Mouse (Mus musculus): ENCODE results near the gene Rnf166.
A peak's percentile ranks its signal among the peaks of the same experiment; 100 is the strongest.

Rnf166 gene

DNA sequence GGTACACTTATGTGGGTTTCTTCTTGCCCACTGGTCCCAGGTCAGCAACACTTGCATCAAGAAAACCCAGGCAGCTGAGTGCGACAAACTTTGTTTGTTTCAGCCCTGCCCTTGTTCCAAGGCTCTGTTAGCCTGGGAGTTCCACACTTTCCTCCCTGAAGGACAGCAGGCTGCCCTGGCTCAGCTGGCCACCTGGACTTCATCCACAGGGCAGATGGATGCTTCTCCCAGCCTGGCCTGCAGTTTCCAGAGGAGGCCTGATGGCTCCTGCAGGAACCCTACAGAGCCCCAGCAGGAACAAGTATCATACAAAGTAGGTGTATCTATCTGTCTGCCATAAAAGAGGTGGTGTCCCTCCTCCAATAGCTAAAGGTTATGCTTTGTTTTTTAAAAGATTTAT is 34.5 kb downstream of the Rnf166 start:
- DNase-seq (ENCODE audit: low spot score) = no peak

DNA sequence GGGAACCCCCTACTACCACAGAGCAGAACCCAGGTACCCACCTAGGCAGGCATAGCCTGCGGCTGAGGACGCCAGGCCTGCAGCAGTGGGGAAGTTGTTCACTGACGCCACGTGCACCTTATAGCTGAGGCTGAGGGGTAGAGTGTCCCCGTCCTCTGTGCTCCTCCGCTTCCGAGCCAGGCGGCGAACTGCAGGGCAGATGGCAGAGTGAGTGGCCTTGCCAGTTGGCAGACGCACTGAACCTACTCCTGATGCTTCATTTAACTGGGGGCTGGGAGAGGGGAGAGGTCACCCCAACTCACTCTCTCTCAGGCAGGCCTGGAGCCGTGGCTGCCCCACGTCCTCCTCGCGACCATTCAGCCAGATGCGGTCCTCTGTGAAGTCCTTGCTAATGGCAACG is 36.5 kb downstream of the Rnf166 start:
- DNase-seq (ENCODE audit: low spot score) = no peak

DNA sequence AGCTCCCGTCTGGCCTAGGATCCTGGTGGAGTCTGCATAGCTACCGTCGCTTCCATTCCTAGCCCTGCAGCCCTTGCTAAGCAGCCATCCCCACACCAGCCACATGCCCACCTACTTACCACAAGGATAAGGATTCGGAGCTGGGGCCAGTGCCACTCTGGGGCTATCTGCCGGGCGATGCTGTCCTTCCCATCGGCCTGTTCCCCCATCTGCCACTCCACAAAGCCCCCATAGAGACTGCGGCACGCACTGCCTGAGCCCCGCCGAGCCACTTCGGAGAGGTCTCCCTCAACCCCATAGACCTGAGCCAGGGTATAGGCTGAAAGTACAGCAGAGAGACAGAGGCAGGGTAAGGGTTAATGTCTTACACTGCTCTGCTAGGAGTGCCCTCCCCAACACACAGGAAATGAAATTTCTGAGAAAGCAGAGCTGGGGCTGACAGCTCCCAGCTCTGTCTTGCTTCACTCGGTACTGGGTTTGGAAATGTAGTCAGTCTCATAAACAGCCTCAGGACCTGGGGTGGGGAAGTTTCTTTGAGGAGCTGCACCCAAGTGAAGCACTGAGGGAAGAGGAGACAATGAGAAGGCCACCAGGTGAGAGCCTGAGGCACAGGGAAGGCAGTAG is 38.0 kb downstream of the Rnf166 start:
- no peak for DNase-seq (ENCODE audit: low spot score)

DNA sequence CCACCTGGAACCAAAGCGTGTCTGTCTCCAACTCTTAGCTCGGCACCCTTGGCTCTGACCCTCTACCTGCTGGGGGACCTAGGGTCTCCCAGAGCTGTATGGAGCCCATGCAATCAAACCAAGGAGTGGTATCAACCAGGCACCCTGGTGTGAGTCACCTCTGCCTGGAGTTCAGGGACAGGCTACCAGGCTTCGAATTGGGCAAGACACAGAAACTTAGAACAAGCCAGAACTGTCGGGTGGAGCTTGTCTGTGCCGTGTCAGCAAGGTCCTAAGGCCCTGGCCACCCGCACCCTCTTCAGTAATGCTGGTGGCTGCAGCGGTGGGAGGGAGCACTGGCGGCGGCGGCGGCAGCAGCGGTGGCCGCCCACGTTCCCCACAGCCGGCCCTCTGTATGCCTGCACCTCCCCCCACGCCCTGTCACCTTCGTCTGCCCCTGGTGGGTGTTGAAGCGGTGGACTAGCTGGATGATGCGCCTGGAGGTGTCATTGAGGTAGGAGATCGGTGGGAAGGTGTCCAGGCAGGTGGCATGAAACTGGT is 39.2 kb downstream of the Rnf166 start:
- DNase-seq (ENCODE audit: low spot score) = no peak

DNA sequence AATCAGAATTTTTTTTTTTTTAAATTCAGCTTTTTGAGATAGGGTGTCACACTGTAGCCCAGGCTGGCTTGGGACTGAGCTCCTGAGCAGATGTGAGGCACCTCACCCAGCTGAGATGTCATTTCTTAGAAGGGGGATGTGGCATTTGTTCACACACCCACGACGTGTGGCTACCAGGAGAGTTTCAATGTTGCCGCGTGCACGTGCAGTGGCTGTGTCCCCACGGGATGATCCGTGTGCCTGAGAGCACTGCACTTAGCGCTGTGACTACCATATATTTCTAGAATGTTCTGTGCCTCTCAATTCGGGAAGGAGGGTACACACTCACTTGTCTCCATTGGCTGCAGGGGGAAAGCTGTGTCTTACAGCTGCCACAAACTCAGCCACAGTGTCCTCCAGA is 39.7 kb downstream of the Rnf166 start:
- no peak for DNase-seq (ENCODE audit: low spot score)

DNA sequence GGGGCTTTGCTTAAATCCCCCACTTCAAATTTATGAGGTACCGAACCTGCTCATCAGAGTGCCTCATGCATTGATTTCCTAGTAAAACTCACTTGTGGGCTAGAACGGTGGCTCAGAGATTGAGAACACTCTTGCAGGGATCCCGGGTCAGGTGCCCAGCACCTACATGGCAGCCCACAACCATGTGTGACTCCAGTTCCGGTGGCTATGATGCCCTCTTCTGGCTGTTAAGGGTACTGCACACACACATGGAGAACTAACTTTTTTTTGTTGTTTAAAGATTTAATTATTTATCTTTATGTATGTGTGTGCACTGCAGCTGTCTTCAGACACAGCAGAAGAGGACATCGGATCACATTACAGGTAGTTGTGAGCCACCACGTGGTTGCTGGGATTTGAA is 40.5 kb downstream of the Rnf166 start:
- no peak for DNase-seq (ENCODE audit: low spot score)

DNA sequence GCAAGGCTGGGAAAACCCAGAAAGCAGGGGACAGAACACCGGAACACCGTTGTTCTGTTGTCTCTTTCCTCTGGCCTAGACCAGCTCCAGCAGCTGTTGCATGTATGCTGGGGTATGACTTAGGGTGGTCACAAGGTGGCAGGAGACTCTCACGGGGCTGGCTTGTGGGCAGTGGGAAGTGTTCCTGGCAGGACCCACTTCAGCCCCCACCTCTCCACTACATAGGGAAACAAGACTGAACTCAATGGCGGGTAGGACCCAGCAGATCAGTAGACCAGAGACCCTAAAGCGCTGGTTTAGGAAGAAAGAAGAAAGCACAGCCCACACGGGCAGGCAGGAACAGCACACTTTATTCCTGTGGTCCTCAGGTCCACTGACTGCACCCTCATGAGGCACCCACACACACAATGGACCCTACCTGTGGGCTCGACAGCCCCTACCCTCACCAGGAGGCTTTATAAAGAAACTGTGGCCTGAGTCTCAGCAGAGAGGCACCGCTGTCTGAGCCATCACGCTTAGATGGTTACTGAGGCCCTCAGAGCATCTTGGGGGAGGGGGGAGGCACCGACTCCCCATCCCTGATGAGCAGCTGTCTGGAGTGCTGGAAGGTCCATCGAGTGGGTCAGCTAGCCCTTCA is 42.5 kb downstream of the Rnf166 start:
- DNase-seq (ENCODE audit: low spot score) = peak; percentile 17

DNA sequence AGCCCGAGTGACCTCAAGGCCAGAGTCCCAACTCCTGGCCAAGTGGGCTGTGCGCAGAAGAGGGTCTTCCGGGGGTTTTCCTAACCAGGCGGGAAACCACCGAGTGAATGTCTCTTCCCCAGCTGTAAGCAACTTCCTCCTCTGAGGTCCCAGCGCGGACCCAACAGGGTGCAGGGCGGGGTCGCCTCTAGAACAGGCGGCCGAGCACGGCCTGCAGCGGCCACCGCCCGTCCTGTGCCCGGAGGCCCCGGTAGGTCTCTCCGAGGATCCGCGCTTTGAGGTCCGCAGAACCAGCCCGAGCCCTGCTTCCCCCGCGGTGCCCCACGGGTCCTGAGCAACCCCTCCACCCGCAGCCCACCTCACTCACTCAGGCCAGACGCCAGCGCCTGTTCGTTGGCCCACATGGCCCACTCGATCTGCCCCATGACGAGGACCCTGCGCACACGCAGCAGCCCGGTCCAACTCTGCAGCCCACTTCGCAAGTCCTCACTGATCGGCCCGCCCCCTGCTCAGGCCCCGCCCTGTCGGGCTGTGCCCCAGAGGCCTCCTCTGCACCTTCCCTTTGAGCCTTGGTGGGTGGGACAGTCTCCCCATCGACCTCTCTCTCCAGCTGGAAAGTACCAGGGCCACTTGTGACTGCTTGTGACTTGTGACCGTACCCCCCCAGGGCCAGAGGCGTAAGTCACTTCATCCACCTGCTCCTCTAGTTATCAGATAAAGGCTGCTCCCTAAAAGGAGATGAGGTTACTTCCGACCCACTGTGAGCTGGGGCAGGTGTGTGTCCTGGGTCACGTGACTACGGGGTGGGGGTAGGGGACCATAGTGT is 43.2 kb downstream of the Rnf166 start, which contains the start of gene Cyba:
Gene Cyba (minus strand): TSS at position 488 of the 826 bp plus-strand sequence.
- peak; percentile 72 for DNase-seq (ENCODE audit: low spot score)

DNA sequence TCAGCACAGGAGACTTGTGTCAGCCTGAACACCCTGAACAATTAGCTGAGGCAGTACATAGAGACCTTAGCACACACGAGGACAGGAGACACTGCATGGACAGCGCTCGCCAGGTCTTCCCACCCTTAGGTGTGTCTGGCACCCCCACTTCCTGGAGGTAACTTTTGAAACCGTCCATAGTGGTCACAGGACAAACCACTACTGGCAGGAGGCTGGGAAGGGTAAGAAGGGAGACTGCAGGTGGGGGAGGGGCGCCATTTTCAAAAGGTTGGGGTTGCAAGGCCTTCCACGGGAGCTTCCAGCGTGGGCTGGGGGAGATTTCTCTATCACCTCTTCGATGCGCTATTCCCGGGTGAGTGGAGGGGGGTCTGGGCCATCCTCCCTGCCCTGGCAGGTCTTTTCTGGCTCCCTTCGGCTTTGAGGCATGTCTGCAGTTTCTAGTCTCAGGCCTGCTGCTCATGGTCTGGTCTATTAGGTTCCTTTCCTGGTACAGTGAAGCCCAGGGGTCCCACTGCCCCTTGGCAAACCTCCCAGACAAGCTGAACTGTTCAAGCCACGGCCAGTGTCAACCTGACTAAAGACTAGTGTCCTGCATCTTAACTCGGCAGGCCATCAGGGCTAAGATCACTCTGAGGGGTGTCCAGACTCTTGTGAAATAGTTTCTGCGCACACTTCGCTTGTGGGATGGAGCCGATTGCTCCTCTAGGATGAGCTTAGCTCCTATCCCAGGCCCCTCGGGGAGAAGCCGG is 44.0 kb downstream of the Rnf166 start:
- DNase-seq (ENCODE audit: low spot score) = peak; percentile 49

DNA sequence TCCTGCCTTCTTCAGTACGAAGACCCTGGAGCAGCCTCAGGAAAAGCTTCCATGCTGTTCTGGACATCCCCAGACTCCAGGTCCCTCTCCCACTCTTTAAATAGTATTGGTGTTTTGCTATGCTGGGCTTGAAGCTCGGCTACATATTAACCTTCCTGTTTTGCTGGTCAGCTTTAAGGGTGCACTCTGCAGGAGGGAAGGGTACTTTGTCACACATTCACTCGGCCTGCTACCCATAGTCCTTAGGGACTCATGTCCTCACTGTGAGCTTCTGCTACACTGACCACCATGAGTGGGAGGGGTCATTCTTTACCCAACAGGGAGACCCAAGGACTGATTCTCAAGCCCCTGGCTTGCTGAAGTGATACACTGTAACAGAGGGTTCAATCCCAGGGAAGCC is 45.2 kb downstream of the Rnf166 start:
- no peak for DNase-seq (ENCODE audit: low spot score)

DNA sequence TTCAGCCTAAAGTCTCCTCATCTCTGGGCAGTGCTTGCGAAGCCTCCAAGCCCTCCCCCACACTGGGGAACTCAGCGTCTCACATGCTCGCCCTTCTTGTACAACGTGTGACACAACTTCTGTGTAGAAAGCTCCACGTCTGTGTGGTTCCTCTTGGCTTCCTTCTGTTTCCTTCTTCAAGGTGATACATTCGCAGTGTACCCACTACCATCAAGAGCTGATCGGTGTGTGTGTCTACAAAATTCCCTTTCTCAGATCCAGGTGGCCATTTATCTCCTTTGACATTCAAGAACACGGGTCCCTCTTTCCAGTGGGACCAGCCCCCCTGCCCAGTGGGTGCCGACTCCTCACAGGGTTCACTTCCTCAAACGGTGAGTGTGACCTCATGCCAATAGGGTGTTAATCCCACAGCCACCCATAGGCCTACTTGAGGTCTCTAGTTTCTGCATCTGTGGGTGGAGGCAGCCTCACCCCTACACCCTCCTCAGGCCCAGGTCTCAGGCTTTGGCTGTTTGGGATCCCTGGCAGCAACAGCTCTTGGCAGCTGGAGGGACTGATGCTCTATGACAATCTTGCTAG is 45.7 kb downstream of the Rnf166 start:
- DNase-seq (ENCODE audit: low spot score) = no peak

DNA sequence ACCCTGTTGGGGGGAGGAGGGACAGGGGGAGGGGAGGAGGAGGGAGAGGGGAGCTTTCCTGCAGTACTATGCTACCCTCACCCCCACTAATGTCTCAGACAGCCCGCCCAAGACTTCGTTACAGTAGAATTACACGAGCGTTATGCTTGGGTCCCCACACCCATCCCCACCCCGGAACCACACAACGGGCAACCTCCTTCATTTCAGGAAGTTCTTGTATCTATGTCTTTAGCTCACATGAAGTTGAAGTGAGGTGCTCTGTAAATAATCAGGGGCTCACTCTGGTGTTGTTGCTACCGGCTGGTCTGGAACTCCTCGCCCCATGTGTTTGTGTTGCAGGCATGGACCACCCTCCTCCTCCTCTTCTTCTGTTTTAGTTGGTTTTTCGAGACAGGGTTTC is 47.7 kb downstream of the Rnf166 start:
- DNase-seq (ENCODE audit: low spot score) = no peak

DNA sequence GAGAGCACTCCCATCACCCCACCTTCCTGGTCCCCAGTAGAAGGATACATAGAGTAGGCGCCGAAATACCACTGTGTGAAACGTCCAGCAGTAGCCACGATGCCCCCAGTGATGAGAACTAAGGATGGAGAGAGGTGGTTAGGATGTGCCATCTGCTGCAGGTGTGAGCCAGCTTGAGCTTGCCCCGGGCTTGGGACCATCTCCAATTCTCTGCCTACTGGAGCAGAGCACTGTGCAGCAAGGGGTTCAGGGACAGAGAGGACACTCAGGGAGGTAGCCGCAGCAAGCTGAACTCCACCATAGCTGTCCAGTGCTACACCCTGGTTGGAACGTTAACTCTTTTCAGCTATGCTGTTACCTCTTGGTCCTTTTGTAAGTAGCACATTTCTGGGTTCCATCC is 48.3 kb downstream of the Rnf166 start:
- no peak for DNase-seq (ENCODE audit: low spot score)

DNA sequence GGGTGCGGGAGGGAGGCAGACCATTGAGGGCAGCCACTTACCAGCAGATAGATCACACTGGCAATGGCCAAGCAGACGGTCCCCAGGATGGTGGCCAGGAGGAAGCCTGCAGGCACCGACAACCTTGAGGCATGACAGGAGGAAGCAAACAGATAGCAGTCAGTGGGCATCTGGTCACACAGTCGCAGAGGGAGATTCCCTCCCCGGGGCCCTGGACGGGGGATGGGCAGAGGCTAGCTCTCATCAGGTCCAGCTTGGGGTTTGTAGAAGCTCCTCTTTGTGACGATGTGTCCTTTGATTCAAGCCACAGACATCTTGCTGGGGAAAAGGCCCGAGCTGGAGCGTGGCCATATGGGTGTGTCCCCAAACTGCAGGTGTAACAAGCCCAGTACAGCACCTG is 49.7 kb downstream of the Rnf166 start:
- DNase-seq (ENCODE audit: low spot score) = no peak

DNA sequence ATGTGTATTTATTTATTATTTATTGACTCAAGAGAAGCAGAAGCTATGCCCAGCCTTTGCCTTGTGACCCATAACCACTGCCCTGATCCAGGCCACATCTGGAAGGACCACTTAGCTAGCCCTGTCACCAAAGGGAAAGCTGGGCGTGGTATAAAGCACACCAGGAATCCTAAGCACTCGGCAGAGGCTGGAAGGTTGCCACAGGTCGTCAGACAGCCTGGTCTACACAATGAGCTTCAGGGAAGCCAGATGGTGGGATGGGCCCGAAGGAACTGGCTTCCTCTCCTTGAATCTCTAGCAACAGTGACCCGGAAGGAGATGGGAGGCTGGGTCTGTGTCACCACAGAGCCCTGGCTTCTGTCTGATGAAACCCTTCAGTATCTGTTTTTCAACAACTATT is 52.2 kb downstream of the Rnf166 start:
- DNase-seq (ENCODE audit: low spot score) = no peak

DNA sequence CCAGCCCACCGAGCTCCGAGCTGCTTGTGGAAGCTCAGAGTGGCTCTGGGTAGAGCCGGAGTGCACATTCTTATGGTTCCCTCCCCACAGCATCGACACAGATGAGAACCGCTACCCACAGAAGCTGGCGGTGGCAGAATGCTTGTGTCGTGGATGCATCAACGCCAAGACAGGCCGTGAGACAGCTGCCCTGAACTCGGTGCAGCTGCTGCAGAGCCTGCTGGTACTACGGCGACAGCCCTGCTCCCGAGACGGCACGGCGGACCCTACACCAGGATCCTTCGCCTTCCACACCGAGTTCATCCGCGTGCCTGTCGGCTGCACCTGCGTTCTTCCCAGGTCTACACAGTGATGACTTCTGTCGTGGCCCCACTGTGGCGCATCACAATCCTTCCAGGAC is 52.6 kb downstream of the Rnf166 start:
- DNase-seq (ENCODE audit: low spot score) = no peak

DNA sequence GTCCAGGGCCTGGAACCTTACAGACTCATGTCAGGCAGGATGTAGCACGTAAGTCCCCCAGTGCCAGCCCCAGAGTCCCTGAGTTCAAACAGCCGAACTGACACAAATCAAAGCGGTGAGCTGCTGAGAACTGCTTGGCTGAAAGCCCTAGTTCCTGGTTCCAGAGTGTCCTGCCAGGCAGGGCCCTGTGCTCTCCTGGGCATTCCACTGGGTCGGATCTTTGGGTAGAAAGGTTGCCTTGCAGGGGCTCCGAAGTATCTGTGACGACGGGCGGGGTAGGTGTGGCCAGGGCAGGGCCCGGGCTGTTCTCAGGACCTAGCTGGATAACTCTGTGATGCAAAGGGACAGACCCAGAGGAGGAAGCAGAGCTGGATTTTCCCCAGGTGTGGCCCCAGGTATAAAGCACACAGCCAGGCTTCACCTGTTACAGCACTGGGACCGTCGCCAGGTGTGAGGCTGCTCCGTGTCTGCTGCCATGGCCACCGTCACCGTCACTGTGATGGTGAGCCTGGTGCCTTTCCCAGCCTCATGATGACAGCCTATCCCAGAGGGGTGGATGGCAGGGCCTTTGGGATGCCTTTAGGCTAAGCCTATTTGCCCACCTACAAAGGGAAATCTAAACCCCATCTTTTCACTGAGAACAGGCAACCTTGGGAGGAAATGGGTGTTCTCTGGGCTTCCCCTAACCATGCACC is 54.3 kb downstream of the Rnf166 start, which contains the start of gene Il17c:
Gene Il17c (plus strand): TSS at position 645 of the 695 bp plus-strand sequence.
- no peak for DNase-seq (ENCODE audit: low spot score)

DNA sequence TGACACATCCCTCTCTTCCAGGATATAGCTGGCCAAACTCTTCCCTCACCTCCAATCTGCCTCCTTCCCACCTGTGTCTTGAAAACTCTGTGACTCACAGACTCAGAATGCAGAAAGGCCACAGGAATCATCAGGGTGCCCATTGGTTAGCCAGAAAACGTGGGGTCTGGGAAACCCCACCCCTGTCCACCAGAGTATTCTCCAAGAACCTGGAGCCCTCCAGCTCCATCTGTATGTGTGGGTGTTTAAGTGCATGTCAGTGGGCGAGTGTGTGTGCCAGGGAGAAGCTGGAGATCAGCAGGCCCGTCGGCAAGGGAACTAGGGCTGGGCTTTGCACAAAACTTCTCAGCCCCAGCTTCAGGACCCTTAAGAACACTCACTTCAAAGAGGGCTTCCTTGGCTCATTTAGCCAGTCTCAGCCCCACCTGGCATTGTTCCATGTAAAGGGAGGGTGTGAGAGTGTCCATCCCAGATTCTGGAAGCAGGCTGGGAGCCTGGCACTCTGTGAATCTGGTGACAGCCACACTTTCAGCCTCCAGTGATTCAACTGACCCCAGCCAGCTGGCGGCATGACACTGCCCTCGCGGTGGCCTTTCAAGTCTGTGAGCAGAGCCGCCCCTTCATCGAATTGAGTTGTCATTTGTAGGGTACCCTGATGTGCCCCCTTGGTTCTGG is 55.8 kb downstream of the Rnf166 start:
- no peak for DNase-seq (ENCODE audit: low spot score)

All from embryo, embryonic 10.5 days (tissue).